Mouse (Mus musculus) stomach, embryonic 16.5 days (tissue): ENCODE results near the gene 2900026A02Rik. TPM values are rescaled to one million over a fixed set of nuclear protein-coding genes. Genes with fewer than 3 reads are reported as not detected.

Experiments
- ATAC-seq: fragments of 200-750 bp; cut with Nextera tagmentation; 2 replicates; pipeline ENCODE4 v1.8.0; 2017; ENCODE audit warnings: moderate number of reproducible peaks, moderate TSS enrichment; ENCODE audit not compliant: insufficient read depth, low FRiP score
- H3K27ac ChIP-seq: fragments of 300-500 bp; sonication (generic); 2 replicates; pipeline ENCODE4 v1.5.1; 2014; ENCODE audit warnings: low read length
- H3K27me3 ChIP-seq: fragments of 300-500 bp; sonication (generic); 2 replicates; pipeline ENCODE4 v1.6.1; 2014; ENCODE audit warnings: low read length, control low read depth, mixed read lengths; ENCODE audit not compliant: control insufficient read depth, insufficient read depth
- H3K36me3 ChIP-seq: fragments of 300-500 bp; sonication (generic); 2 replicates; pipeline ENCODE4 v1.6.1; 2014; ENCODE audit warnings: low read length; ENCODE audit not compliant: control insufficient read depth, insufficient read depth
- H3K4me1 ChIP-seq: fragments of 300-500 bp; sonication (generic); 2 replicates; pipeline ENCODE4 v1.6.1; 2014; ENCODE audit warnings: low read length, control low read depth, mixed read lengths; ENCODE audit not compliant: control insufficient read depth, insufficient read depth
- H3K4me2 ChIP-seq: fragments of 300-500 bp; sonication (generic); 2 replicates; pipeline ENCODE4 v1.6.1; 2014; ENCODE audit warnings: low read depth, low read length, mixed read lengths
- H3K4me3 ChIP-seq: fragments of 300-500 bp; sonication (generic); replicated peaks from 2 replicates; pipeline ENCODE4 v1.5.1; 2014; ENCODE audit warnings: mild to moderate bottlenecking, low read length
- H3K9ac ChIP-seq: fragments of 300-500 bp; sonication (generic); 2 replicates; pipeline ENCODE4 v1.6.1; 2014; ENCODE audit warnings: low read length
- H3K9me3 ChIP-seq: fragments of 300-500 bp; sonication (generic); replicated peaks from 2 replicates; pipeline ENCODE4 v1.6.1; 2016; ENCODE audit warnings: low read length, control low read depth; ENCODE audit not compliant: control insufficient read depth
- WGBS: fragments of 180-500 bp; shearing (Covaris S2); extraction: QIAGEN DNeasy Blood & Tissue Kit; methylation state at CpG from one replicate; pipeline ENCODE4 v1.1.7; 2014; 5-methylcytosine and 5-hydroxymethylcytosine counted together
- polyA plus RNA-seq: library from polyadenylated mRNA; unstranded; fragments of >200 nt; fragmentation: Nextera tagmentation; extraction: Ambion mirVana; gene quantifications from 2 replicates; pipeline ENCODE4 v1.2.1, GENCODE M21; 2015

The 2900026A02Rik gene
- polyA plus RNA-seq, 1 experiment from 2014 or later: 14.9 TPM

DNA sequence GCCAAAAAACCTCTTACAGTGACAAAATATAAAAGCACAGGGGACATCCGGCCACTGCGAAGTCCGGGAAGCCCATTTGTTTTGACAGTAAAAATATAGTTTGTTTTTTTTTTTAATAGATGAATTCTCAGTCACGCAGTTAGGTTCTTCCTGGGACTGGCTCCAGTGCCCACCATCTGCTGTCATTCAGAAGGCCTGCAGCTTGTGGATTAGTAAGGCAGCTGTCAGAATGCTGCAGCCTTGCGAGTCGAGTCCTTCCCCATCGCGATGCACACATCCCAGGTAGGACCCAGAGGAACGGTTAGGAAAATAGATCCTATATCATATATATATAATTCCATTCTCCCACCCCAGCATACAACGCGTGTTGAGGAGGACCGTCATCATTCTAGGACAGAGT, 134.6 kb downstream of the 2900026A02Rik start:
- Histone ChIP-seq H3K27ac (no peak overlapping the region), H3K9me3 (no peaks in the 10 kb centered on the region), H3K4me1 (no peaks in the 10 kb centered on the region), H3K4me2 (no peak overlapping the region), H3K36me3 (no peaks in the 10 kb centered on the region), H3K4me3 (no peak overlapping the region), H3K27me3 (no peaks in the 10 kb centered on the region), H3K9ac (no peak overlapping the region)
- 74% methylated on average over 12 of the region's 12 CpGs for WGBS
- ATAC-seq: no peak

DNA sequence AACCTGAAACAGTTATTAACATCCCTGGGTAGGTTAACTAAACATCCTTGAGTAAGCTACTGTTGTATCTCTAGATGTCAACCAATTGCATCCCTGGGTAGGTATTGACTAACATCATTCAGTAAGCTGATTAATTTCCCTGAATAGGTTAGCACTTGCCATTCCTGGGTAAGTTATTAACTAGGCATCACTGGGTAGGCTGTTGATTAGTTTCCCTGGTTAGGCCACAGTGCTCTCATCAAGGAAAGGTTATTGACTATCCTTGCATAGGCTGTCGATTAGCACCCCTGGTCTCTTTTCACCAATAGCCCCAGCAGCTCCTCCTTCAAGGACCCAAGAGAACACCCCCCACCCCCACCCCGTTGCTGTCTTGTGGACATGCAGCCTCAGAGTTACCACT, 135.1 kb downstream of the 2900026A02Rik start:
- Histone ChIP-seq H3K4me3 (no peak overlapping the region), H3K4me1 (no peaks in the 10 kb centered on the region), H3K4me2 (no peak overlapping the region), H3K9ac (no peak overlapping the region), H3K36me3 (no peaks in the 10 kb centered on the region), H3K9me3 (no peaks in the 10 kb centered on the region), H3K27me3 (no peaks in the 10 kb centered on the region), H3K27ac (no peak overlapping the region)
- ATAC-seq: no peak
- WGBS: 55% methylated on average over 2 of the region's 2 CpGs

DNA sequence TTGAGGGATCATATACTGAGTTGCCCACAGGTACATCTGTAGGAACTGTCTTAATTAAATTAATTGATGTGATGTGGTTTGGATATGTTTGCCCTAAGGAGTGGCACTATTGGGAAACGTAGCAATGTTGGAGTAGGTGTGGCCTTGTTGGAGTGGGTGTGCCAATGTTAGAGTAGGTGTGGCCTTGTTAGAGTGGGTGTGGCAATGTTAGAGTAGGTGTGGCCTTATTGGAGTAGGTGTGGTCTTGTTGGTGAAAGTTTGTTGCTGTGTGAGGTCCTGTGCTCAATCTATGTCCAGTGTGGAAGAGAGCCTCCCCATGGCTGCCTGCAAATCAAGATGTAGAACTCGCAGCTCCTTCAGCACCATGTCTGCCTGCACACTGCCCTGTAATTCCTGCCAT, 136.7 kb downstream of the 2900026A02Rik start:
- 74% methylated on average over 2 of the region's 2 CpGs for WGBS
- no peak overlapping the region for H3K9ac ChIP-seq
- H3K27me3 ChIP-seq: no peaks in the 10 kb centered on the region
- no peak overlapping the region for H3K27ac ChIP-seq
- no peak for ATAC-seq
- H3K4me3 ChIP-seq: no peak overlapping the region
- no peak overlapping the region for H3K4me2 ChIP-seq
- no peaks in the 10 kb centered on the region for H3K9me3 ChIP-seq
- no peaks in the 10 kb centered on the region for H3K36me3 ChIP-seq
- no peaks in the 10 kb centered on the region for H3K4me1 ChIP-seq

DNA sequence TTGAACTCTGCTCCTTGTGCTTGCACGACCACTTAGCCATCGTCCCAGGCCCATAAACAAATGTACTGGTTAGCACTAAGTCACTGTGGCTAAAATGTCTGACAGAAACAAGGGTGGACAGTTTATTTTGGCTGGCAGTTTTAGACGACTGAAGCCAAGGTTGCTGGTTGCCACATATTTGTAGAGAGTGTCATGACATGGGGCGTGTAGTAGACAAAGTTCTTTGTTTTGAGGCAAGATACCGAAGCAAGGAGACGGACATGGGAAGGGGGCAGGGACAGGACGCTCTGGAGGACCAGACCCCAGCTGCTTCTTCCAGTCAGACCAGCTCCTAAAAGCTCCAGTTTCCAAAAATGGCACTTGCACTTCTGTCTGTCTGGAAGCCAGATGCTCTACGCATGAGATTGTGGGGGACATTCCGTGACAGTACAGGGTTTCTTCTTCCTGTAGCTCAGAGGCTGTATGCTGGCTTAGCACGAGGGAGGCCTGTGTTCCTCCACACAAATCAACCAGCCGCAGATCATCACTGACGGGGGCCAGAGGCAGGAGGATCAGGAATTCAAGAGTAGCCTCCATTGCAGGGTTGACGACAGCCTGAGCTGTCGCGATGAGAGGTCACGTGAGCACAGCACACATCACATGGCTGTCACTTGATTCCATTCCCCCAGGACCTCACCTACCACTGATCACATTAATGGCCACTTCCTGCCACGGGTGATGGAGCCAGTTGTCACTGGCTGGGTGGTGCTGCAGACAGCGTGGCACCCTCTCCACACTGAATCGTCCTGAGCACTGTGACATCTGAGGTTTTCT, 138.5 kb downstream of the 2900026A02Rik start:
- Histone ChIP-seq H3K27ac (no peak overlapping the region), H3K27me3 (no peaks in the 10 kb centered on the region), H3K9me3 (no peaks in the 10 kb centered on the region), H3K4me1 (no peaks in the 10 kb centered on the region), H3K4me3 (no peak overlapping the region), H3K9ac (no peak overlapping the region), H3K4me2 (no peak overlapping the region), H3K36me3 (no peaks in the 10 kb centered on the region)
- ATAC-seq: no peak
- WGBS: 50% methylated on average over 19 of the region's 19 CpGs

DNA sequence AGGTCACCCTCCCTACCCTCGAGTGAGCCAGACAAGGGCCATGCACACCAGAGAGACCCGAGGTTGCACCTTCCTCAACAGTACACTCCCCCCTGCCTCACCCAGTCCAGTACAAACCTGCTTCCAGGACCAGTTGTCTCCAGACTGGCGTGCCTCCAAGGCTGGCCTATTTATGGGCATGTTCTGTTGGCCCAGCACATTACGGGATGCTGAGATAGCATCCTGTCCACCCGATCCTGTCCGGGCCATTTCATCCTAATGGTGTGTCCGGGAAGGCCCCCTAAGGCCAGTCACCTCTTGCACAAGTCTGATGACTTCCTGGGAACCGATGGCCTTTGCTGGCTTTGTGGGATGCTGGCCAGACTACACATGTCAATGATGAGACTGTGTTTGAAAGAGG, 139.6 kb downstream of the 2900026A02Rik start, which contains the start of gene Crybb3:
Crybb3 (minus strand) TSS at position 146 of the 400 bp plus-strand sequence.
- Histone ChIP-seq H3K27me3 (no peaks in the 10 kb centered on the region), H3K36me3 (no peaks in the 10 kb centered on the region), H3K27ac (no peak within 1 kb of the TSS), H3K4me1 (no peaks in the 10 kb centered on the region), H3K9me3 (no peaks in the 10 kb centered on the region), H3K4me2 (no peak within 1 kb of the TSS), H3K4me3 (no peak within 1 kb of the TSS), H3K9ac (no peak within 1 kb of the TSS)
- ATAC-seq: no peak
- 72% methylated on average over 8 of the region's 8 CpGs for WGBS

DNA sequence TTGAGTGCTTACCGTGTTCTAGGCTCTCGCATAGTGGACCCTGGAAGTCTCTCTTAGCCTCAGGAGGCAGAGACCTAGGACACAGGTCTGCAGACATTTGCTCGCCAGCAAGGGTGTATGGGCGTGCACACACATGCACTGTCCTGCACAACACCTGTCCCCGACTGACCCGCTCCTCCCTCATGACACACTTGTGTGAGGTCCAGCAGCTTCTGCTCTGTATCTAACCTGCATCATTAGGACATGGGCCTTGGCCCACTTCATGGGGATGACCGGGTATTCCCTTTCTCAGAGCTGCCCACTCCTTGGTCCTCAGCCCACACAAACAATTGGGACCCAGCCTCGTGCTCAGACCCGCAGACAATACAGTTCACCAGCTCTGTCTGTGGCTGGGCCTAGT, 140.0 kb downstream of the 2900026A02Rik start:
- H3K36me3 ChIP-seq: no peaks in the 10 kb centered on the region
- no peak overlapping the region for H3K4me3 ChIP-seq
- WGBS: 91% methylated on average over 9 of the region's 9 CpGs
- H3K4me1 ChIP-seq: no peaks in the 10 kb centered on the region
- H3K27ac ChIP-seq: no peak overlapping the region
- H3K27me3 ChIP-seq: no peaks in the 10 kb centered on the region
- H3K9ac ChIP-seq: no peak overlapping the region
- ATAC-seq: no peak
- no peaks in the 10 kb centered on the region for H3K9me3 ChIP-seq
- no peak overlapping the region for H3K4me2 ChIP-seq

DNA sequence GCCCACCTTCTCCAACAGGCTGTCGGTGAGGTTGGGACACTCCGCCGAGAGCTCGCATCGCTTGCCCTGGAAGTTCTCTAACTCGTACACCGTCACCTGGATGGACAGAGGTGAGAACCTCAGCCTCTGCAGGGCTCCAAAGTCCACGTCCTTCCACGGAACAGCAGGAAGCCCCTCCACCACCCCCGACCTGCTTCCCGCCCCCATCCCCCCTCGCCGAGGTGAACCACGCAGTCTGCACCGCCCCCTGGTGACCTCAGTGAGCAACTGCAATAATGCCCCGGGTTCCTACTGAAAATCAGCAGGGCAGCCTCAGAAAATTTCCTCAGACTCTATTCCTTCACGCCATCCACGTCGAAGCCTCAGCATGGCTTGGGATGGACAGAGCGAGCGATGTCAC, 141.3 kb downstream of the 2900026A02Rik start:
- Histone ChIP-seq H3K4me2 (no peak overlapping the region), H3K9me3 (no peaks in the 10 kb centered on the region), H3K4me3 (no peak overlapping the region), H3K4me1 (no peaks in the 10 kb centered on the region), H3K36me3 (no peaks in the 10 kb centered on the region), H3K27me3 (no peaks in the 10 kb centered on the region), H3K27ac (no peak overlapping the region), H3K9ac (no peak overlapping the region)
- no peak for ATAC-seq
- 25% methylated on average over 21 of the region's 21 CpGs for WGBS

DNA sequence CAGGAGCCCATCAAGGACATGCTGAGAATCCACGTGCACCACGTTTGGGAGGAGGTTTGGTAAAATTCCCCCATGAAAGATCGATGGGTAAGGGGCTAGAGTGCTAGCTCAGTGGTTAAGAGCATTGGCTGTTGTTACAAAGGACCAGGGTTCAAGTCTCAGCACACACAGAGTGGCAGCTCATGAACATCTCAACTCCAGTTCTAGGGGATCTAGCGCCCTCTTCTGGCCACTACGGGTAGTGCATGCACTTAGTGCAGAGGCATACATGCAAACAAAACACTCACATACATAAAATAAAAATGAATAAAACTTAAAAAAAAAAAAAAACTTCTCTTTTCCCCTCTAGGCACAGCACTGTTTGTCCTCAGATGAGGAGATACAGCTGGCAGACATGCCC, 142.3 kb downstream of the 2900026A02Rik start:
- Histone ChIP-seq H3K9ac (no peak overlapping the region), H3K27ac (no peak overlapping the region), H3K4me1 (no peaks in the 10 kb centered on the region), H3K9me3 (no peaks in the 10 kb centered on the region), H3K36me3 (no peaks in the 10 kb centered on the region), H3K4me2 (no peak overlapping the region), H3K27me3 (no peaks in the 10 kb centered on the region), H3K4me3 (no peak overlapping the region)
- no peak for ATAC-seq
- 68% methylated on average over 5 of the region's 5 CpGs for WGBS

DNA sequence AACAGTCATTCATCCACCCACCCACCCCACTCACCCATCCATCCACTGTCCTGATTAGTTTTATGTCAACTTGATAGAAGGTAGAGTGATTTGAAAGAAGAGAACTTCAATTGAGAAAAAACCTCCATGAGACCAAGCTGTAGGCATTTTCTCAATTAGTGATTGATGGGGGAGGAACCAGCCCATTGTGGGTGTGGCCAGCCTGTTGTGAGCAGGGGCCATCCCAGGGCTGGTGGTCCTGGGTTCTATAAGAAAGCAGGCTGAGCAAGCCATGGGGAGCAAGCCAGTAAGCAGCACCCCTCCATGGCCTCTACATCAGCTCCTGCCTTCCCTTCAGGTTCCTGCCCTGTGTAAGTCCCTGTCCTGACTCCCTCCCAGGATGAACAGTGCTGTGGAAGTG, 151.0 kb downstream of the 2900026A02Rik start, which contains the start of gene Crybb2:
Crybb2 (minus strand) TSS at position 101 of the 400 bp plus-strand sequence.
- Histone ChIP-seq H3K4me2 (no peak within 1 kb of the TSS), H3K4me3 (no peak within 1 kb of the TSS), H3K9me3 (no peaks in the 10 kb centered on the region), H3K4me1 (no peaks in the 10 kb centered on the region), H3K27ac (no peak within 1 kb of the TSS), H3K9ac (no peak within 1 kb of the TSS), H3K36me3 (no peaks in the 10 kb centered on the region), H3K27me3 (no peaks in the 10 kb centered on the region)
- no peak for ATAC-seq
